ENCODE assay signal across 24 mouse cellular contexts in genomic region chr19:47444488-47444887, GRCm38 (mm10). TPM values are rescaled to one million over a fixed set of nuclear protein-coding genes. Genes with fewer than 3 reads are reported as not detected.
DNase-seq lines count a peak whose midpoint lies in the region; ATAC-seq lines count a peak whose summit lies in the region.
"Had no signal": no experiment of that assay in that cellular context is flagged by ENCODE, and none has a peak within 500 bp of the region (broad histone marks: within the 10 kb centered on the region; RNA-seq: fewer than 3 reads in every experiment).

No protein-coding gene starts in this region.

- no peak overlapping the region for H3K4me3 ChIP-seq in kidney, embryonic 14.5 days (ENCODE audit: low read length)
- no peak overlapping the region for H3K4me3 ChIP-seq in kidney, embryonic 16.5 days (ENCODE audit: low read length)
- no peak overlapping the region for H3K4me3 ChIP-seq in limb, embryonic 13.5 days
- H3K4me3 ChIP-seq: embryonic facial prominence, embryonic 13.5 days; erythroblast, embryonic 14.5 days; left cerebral cortex, adult 2 months; midbrain, embryonic 13.5 days had no signal

- H3K27ac ChIP-seq in kidney, embryonic 14.5 days (ENCODE audit: low read depth, low read length) = no peak overlapping the region
- no peak overlapping the region for H3K27ac ChIP-seq in kidney, embryonic 16.5 days (ENCODE audit: low read length)
- no peak overlapping the region for H3K27ac ChIP-seq in limb, embryonic 13.5 days
- H3K27ac ChIP-seq: left cerebral cortex, adult 2 months; midbrain, embryonic 13.5 days had no signal

- 15% methylated on average over 12 of the region's 12 CpGs for WGBS in kidney, embryonic 14.5 days
- 15% methylated on average over 12 of the region's 12 CpGs for WGBS in kidney, embryonic 16.5 days
- WGBS in limb, embryonic 13.5 days = 10% methylated on average over 12 of the region's 12 CpGs

- H3K9ac ChIP-seq in kidney, embryonic 14.5 days (ENCODE audit: low read depth, low read length) = no peak overlapping the region
- H3K9ac ChIP-seq in kidney, embryonic 16.5 days (replicated peaks; ENCODE audit: low read length) = no peak overlapping the region
- H3K9ac ChIP-seq in limb, embryonic 13.5 days = no peak overlapping the region
- H3K9ac ChIP-seq: embryonic facial prominence, embryonic 13.5 days; midbrain, embryonic 13.5 days had no signal

- peaks cover 44% of the 10 kb centered on the region for H3K4me1 ChIP-seq in kidney, embryonic 14.5 days (ENCODE audit: control insufficient read depth, insufficient read depth, low read length)
- peaks cover 68% of the 10 kb centered on the region for H3K4me1 ChIP-seq in kidney, embryonic 16.5 days (ENCODE audit: insufficient read depth, low read length)
- H3K4me1 ChIP-seq in limb, embryonic 13.5 days = peaks cover 86% of the 10 kb centered on the region

- H3K4me2 ChIP-seq in kidney, embryonic 14.5 days (replicated peaks; ENCODE audit: low read depth, low read length) = no peak overlapping the region
- no peak overlapping the region for H3K4me2 ChIP-seq in kidney, embryonic 16.5 days (replicated peaks; ENCODE audit: low read depth, low read length)
- H3K4me2 ChIP-seq in limb, embryonic 13.5 days (replicated peaks) = peak overlapping the region; percentile 14; the same call in 1 of the 2 replicates
- H3K4me2 ChIP-seq: embryonic facial prominence, embryonic 13.5 days; heart, embryonic 11.5 days; liver, embryonic 11.5 days; midbrain, embryonic 13.5 days had no signal

- no peaks in the 10 kb centered on the region for H3K27me3 ChIP-seq in kidney, embryonic 14.5 days (ENCODE audit: control insufficient read depth, insufficient read depth, low read length)
- no peaks in the 10 kb centered on the region for H3K27me3 ChIP-seq in kidney, embryonic 16.5 days (ENCODE audit: insufficient read depth, low read length)
- H3K27me3 ChIP-seq in limb, embryonic 13.5 days = no peaks in the 10 kb centered on the region
- H3K27me3 ChIP-seq: embryonic facial prominence, embryonic 13.5 days; midbrain, embryonic 13.5 days had no signal

- peak; percentile 72 for DNase-seq in embryo, embryonic 10 days (ENCODE audit: low spot score)
- DNase-seq in embryo, embryonic 11 days = peak; percentile 55
- no peak for DNase-seq in spleen, postnatal 10 days (ENCODE audit: low spot score in 2 of 2)
- no peak for DNase-seq in testis, postnatal 14 days (ENCODE audit: low spot score)
- DNase-seq: adrenal gland, postnatal 14 days; cerebellum, adult 8-10 months; gastrocnemius, postnatal 10 days; kidney, adult 2 months; kidney, postnatal 4 days; layer of hippocampus, adult 9-11 months; lung, adult 18-20 months; right cerebral cortex, postnatal 14 days; thymus, postnatal 14 days had no signal

- peak; percentile 33; the same call in 1 of the 2 replicates for ATAC-seq in kidney, embryonic 14.5 days (ENCODE audit: low FRiP score, low TSS enrichment)
- ATAC-seq in kidney, embryonic 16.5 days (ENCODE audit: low FRiP score, low TSS enrichment) = no peak; the same call in 1 of the 2 replicates
- no peak for ATAC-seq in limb, embryonic 13.5 days (ENCODE audit: low FRiP score, low read depth)
- ATAC-seq: activated CD4-positive, CD25-positive, alpha-beta regulatory T cell, adult 4 months; forebrain, embryonic 14.5 days; midbrain, embryonic 13.5 days had no signal

- no peaks in the 10 kb centered on the region for H3K36me3 ChIP-seq in kidney, embryonic 14.5 days (ENCODE audit: control insufficient read depth, insufficient read depth, low read length)
- no peaks in the 10 kb centered on the region for H3K36me3 ChIP-seq in kidney, embryonic 16.5 days (ENCODE audit: insufficient read depth, low read length)
- H3K36me3 ChIP-seq in limb, embryonic 13.5 days = no peaks in the 10 kb centered on the region
- H3K36me3 ChIP-seq: embryonic facial prominence, embryonic 13.5 days; midbrain, embryonic 13.5 days had no signal

- no peaks in the 10 kb centered on the region for H3K9me3 ChIP-seq in kidney, embryonic 14.5 days (ENCODE audit: control insufficient read depth, low read length)
- no peaks in the 10 kb centered on the region for H3K9me3 ChIP-seq in kidney, embryonic 16.5 days (ENCODE audit: low read length)
- H3K9me3 ChIP-seq in limb, embryonic 13.5 days = no peaks in the 10 kb centered on the region
- H3K9me3 ChIP-seq: embryonic facial prominence, embryonic 13.5 days; midbrain, embryonic 13.5 days had no signal

RNA-seq across cellular contexts. Expression of gene Sh3pxd2a, which starts 19.7 kb away (rescaled TPM):
- polyA plus RNA-seq in kidney, embryonic 14.5 days (2014; fragmentation: Nextera tagmentation; extraction: Ambion mirVana) = 8.7 and 9.6 TPM in 2 replicates
- polyA plus RNA-seq in kidney, embryonic 16.5 days (2015; fragmentation: Nextera tagmentation; extraction: Ambion mirVana) = 5.0 and 5.5 TPM in 2 replicates
- polyA plus RNA-seq in limb, embryonic 13.5 days (2015; fragmentation: Nextera tagmentation; extraction: Ambion mirVana) = 8.9 and 10.1 TPM in 2 replicates

Comparison
In these comparisons a context has a peak if more than half of its experiments do, and no peak if none do; other contexts are left out.
1. DNase-seq: peak in embryo, embryonic 10 days (single experiment) and embryo, embryonic 11 days (single experiment); none in spleen, postnatal 10 days (0 of 2) and testis, postnatal 14 days (single experiment).